Mouse (Mus musculus) activated CD4-positive, CD25-positive, alpha-beta regulatory T cell, adult 4 months (primary cell): Measurements from ENCODE around the gene Aurkaip1. TPM values are rescaled to one million over a fixed set of nuclear protein-coding genes. Genes with fewer than 3 reads are reported as not detected.

Experiments used
- ATAC-seq: one replicate; pipeline ENCODE4 v1.8.0; 2017
- polyA plus RNA-seq, 2 experiments: library from polyadenylated mRNA; unstranded; fragments of 100-300 nt; shearing (Covaris generic); gene quantifications; one replicate each; pipeline ENCODE4 v1.2.1; 2017

Aurkaip1 gene
- polyA plus RNA-seq, 2 experiments from 2014 or later = 216 TPM

- no peak for ATAC-seq
These were observed 22.3 kb downstream of the Aurkaip1 start for GRCm38 (mm10) chr4:155853421-155853820.

- ATAC-seq = no peak
These were observed 23.9 kb downstream of the Aurkaip1 start for GRCm38 (mm10) chr4:155854991-155855390.

GRCm38 (mm10) chr4:155856071-155856470, 25.0 kb downstream of the Aurkaip1 start:
- no peak for ATAC-seq

- no peak for ATAC-seq
These were observed 25.8 kb downstream of the Aurkaip1 start for GRCm38 (mm10) chr4:155856881-155857280.

- ATAC-seq = no peak
These were observed 28.2 kb downstream of the Aurkaip1 start for GRCm38 (mm10) chr4:155859318-155859717.

- no peak for ATAC-seq
These were observed 30.7 kb downstream of the Aurkaip1 start for GRCm38 (mm10) chr4:155861787-155862186.

GRCm38 (mm10) chr4:155863001-155863400, 31.9 kb downstream of the Aurkaip1 start, which contains the start of gene Tas1r3:
Gene Tas1r3, minus strand, starts transcription at chr4:155863362.
- no peak for ATAC-seq

GRCm38 (mm10) chr4:155868614-155869298, 37.7 kb downstream of the Aurkaip1 start:
- peak; percentile 36 for ATAC-seq

- peak; percentile 96 for ATAC-seq
These were observed 38.4 kb downstream of the Aurkaip1 start, which contains the start of the genes Cptp and Ints11 for GRCm38 (mm10) chr4:155869317-155870033. Gene Cptp, minus strand, starts transcription at chr4:155869440. Gene Ints11, plus strand, starts transcription at chr4:155869546.

GRCm38 (mm10) chr4:155871404-155871803, 40.3 kb downstream of the Aurkaip1 start:
- no peak for ATAC-seq

Other genes starting within 250 kb of the Aurkaip1 start
- 1 to 10 TPM; 6.2 to 8.3 TPM for gene Slc35e2, start 229.9 kb upstream of the Aurkaip1 start, polyA plus RNA-seq
- 10 to 100 TPM; 74.7 to 99.8 TPM for gene Cdk11b, start 206.4 kb upstream of the Aurkaip1 start, polyA plus RNA-seq
- not detected for gene Gm10563, start 185.9 kb upstream of the Aurkaip1 start, polyA plus RNA-seq
- not detected for gene Mmp23, start 177.9 kb upstream of the Aurkaip1 start, polyA plus RNA-seq
- gene Mib2, start 162.1 kb upstream of the Aurkaip1 start, polyA plus RNA-seq = 1 to 10 TPM; 2.2 to 6.4 TPM
- gene Fndc10, start 136.9 kb upstream of the Aurkaip1 start, polyA plus RNA-seq = 1 to 10 TPM; 1.2 to 1.9 TPM
- 100 to 1,000 TPM; 158 to 181 TPM for gene Ssu72, start 126.5 kb upstream of the Aurkaip1 start, polyA plus RNA-seq
- under 1 TPM in 1 of 2 experiments, not detected in 1; 0.22 TPM for gene Tmem240, start 96.5 kb upstream of the Aurkaip1 start, polyA plus RNA-seq
- 10 to 100 TPM; 16.3 to 21.0 TPM for gene Atad3a, start 70.2 kb upstream of the Aurkaip1 start, polyA plus RNA-seq
- under 1 TPM in 1 of 2 experiments, not detected in 1; 0.09 TPM for gene Vwa1, start 56.6 kb upstream of the Aurkaip1 start, polyA plus RNA-seq
- gene Tmem88b, start 45.4 kb upstream of the Aurkaip1 start, polyA plus RNA-seq = under 1 TPM in 1 of 2 experiments, not detected in 1; 0.16 TPM
- gene Ankrd65, start 40.8 kb upstream of the Aurkaip1 start, polyA plus RNA-seq = not detected
- 100 to 1,000 TPM; 160 to 164 TPM for gene Mrpl20, start 28.4 kb upstream of the Aurkaip1 start, polyA plus RNA-seq
- gene Ccnl2, start 18.8 kb upstream of the Aurkaip1 start, polyA plus RNA-seq = 100 to 1,000 TPM; 115 to 122 TPM
- gene Mxra8, start 8.4 kb downstream of the Aurkaip1 start, polyA plus RNA-seq = 1 to 10 TPM; 4.1 to 9.9 TPM
- gene Dvl1, start 16.1 kb downstream of the Aurkaip1 start, polyA plus RNA-seq = 1 to 10 TPM; 2.1 to 2.7 TPM
- gene Tas1r3, start 32.1 kb downstream of the Aurkaip1 start, polyA plus RNA-seq = under 1 TPM; 0.16 to 0.25 TPM
- gene Cptp, start 38.2 kb downstream of the Aurkaip1 start, polyA plus RNA-seq = 10 to 100 TPM; 17.7 to 18.0 TPM
- 10 to 100 TPM; 82.2 to 87.0 TPM for gene Ints11, start 38.3 kb downstream of the Aurkaip1 start, polyA plus RNA-seq
- gene Pusl1, start 60.5 kb downstream of the Aurkaip1 start, polyA plus RNA-seq = 10 to 100 TPM; 12.6 to 25.3 TPM
- 1 to 10 TPM; 4.9 to 6.5 TPM for gene Acap3, start 60.5 kb downstream of the Aurkaip1 start, polyA plus RNA-seq
- gene Ube2j2, start 112.6 kb downstream of the Aurkaip1 start, polyA plus RNA-seq = 10 to 100 TPM; 32.1 to 39.5 TPM
- gene C1qtnf12, start 131.0 kb downstream of the Aurkaip1 start, polyA plus RNA-seq = 1 to 10 TPM; 2.5 to 5.7 TPM
- under 1 TPM; 0.90 to 0.95 TPM for gene B3galt6, start 161.4 kb downstream of the Aurkaip1 start, polyA plus RNA-seq
- 100 to 1,000 TPM; 464 to 478 TPM for gene Sdf4, start 161.6 kb downstream of the Aurkaip1 start, polyA plus RNA-seq
- 100 to 1,000 TPM; 802 to 961 TPM for gene Tnfrsf4, start 182.6 kb downstream of the Aurkaip1 start, polyA plus RNA-seq
- 100 to 1,000 TPM; 770 to 845 TPM for gene Tnfrsf18, start 194.9 kb downstream of the Aurkaip1 start, polyA plus RNA-seq
- gene Ttll10, start 228.1 kb downstream of the Aurkaip1 start, polyA plus RNA-seq = not detected